Mouse (Mus musculus): ENCODE results near the gene Wscd2. TPM values are rescaled to one million over a fixed set of nuclear protein-coding genes. Genes with fewer than 3 reads are reported as not detected.

Gene Wscd2
- polyA plus RNA-seq, 1 experiment, result 13.5 TPM

DNA sequence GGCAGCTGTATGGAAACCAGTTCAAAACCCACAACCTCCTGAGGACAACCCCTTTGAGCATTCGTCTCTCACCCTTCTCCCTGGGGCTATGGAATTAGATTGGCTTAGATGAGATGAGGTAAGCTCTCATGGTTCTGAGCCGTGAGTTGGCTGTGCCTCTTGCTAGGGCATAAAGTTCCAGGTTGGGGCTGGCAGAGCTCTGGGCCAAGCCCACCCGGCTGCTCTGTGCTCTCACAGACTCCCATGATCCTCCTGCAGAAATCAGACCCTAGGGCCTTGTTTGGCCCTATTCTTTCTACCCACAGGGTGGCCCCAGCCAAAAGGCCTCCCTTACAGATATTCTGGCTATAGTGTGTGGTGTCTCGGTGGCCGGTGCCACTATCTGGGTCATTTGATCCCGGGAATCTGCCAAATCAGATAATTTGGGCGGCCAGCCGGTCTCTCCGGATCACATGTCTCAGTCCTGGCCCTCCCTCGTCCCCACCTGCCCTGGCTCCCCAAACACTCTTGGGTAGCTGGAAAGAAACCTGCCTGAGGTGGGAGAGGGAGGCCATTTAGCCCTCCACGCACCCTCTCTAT lies 4.5 kb upstream of the Wscd2 start:
- no peak for DNase-seq (ENCODE audit: low read depth)
- TF ChIP-seq CTCF (IDR thresholded peaks at IDR 0.05; ENCODE audit: borderline replicate concordance, extremely low read depth, insufficient read depth, insufficient read length), result no peak
- TF ChIP-seq POLR2A (IDR thresholded peaks at IDR 0.05; ENCODE audit: borderline replicate concordance, extremely low read depth, insufficient read depth, insufficient read length, poor library complexity, severe bottlenecking), result no peak

DNA sequence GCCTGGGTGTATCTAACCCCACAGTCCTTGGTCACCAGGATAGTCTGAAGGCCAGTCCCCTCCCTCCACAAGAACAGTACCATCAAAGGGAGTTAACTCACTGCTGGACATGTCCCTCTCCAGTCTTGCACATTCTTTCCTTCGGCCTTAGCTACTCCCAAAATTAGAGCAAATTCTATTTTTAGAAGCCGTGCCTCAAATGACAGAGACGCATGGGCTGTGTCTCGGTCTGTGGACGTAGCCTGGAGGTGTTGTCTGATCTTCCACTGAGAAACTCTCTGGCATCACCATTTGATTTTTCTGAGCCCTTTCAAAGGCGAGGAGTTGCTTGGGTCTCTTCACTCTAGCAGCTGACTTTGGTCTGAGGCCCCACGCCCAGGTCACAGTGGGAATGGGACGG lies 2.3 kb upstream of the Wscd2 start:
- no peak for DNase-seq (ENCODE audit: low read depth)
- TF ChIP-seq POLR2A (IDR thresholded peaks at IDR 0.05; ENCODE audit: borderline replicate concordance, extremely low read depth, insufficient read depth, insufficient read length, poor library complexity, severe bottlenecking) (no peak), CTCF (IDR thresholded peaks at IDR 0.05; ENCODE audit: borderline replicate concordance, extremely low read depth, insufficient read depth, insufficient read length) (no peak)

DNA sequence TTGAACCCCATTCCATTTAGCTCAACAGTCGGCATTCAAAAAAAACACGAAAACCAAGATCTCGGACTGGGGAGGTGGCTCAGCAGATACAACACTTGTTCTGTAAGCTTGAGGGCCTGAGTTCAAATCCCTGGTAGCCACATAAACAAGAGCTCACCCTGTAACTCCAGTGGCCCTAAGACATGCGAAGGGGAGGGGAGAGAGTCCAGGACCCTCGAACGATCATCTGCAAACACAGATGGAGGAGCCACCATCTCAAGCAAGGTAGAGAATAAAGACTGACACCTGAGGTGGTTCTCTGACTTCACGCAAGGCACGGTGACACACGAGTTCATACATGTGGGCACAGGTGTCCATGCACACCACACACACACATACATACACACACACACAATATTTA lies 516 bp upstream of the Wscd2 start:
- no peak for DNase-seq (ENCODE audit: low read depth)
- no peak for TF ChIP-seq POLR2A (IDR thresholded peaks at IDR 0.05; ENCODE audit: borderline replicate concordance, extremely low read depth, insufficient read depth, insufficient read length, poor library complexity, severe bottlenecking)
- TF ChIP-seq CTCF (IDR thresholded peaks at IDR 0.05; ENCODE audit: borderline replicate concordance, extremely low read depth, insufficient read depth, insufficient read length), result no peak

DNA sequence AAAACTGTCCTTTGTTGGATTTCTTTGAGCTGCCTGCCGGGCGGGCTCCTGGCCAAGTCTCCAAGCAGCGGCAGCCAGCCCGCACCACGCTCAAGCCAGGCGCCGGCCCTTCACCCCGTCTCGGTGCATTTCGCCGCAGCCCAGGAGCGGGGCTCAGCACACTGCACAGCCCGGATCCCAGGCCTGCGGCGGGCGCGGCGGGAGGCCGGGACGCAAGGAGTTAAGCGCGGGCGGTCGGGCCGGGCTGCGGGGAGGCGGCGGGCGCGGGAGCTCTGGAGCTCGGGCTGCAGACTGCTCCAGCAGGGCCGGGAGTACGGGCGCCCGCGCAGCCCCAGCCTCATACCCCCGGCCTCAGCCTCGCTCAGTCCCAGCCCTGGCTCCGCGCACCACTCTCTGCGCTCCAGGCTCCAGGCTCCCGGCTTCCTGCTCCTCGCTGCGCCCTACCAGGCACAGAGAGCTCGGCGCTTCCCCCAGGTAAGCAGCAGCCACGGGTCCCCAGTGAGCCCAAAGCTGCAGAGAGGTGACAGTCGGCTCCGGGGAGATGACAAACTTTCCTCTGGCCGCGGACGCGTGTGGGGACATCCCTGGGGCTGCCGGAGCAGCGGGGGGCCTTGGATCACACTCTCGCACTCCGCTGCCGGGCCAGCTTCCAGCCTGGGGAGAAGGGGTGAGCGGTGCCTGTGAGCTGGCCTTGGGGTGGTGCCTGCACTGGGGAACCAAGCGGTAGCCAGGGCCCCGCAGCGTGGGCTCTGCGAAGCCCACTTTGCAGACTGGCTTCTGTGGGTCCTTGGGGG lies 531 bp downstream of the Wscd2 start:
- TF ChIP-seq CTCF (IDR thresholded peaks at IDR 0.05; ENCODE audit: borderline replicate concordance, extremely low read depth, insufficient read depth, insufficient read length), result no peak
- TF ChIP-seq POLR2A (IDR thresholded peaks at IDR 0.05; ENCODE audit: borderline replicate concordance, extremely low read depth, insufficient read depth, insufficient read length, poor library complexity, severe bottlenecking), result peak; percentile 22; the same call in 1 of the 2 replicates

DNA sequence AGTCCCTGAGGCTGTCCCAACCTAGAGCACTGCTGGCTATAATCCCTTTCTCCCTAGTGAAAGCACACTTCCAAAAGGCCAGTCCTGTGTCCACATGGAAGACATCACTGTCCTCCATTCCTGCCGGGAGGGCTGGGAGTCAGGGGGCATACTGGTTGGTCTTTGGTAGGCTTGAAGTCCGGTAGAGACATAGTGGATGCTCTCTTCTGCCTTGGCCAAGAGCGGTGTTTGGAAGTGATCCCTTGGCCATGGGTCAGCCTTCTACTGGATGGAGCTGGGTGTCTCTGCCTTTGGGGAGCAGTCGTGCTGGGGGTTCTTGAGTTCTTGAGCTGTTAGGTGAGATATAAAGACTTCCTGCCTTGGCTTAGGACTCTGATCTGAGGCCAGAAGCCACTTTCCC lies 1.4 kb downstream of the Wscd2 start:
- DNase-seq (ENCODE audit: low read depth), result no peak
- no peak for TF ChIP-seq CTCF (IDR thresholded peaks at IDR 0.05; ENCODE audit: borderline replicate concordance, extremely low read depth, insufficient read depth, insufficient read length)
- TF ChIP-seq POLR2A (IDR thresholded peaks at IDR 0.05; ENCODE audit: borderline replicate concordance, extremely low read depth, insufficient read depth, insufficient read length, poor library complexity, severe bottlenecking), result no peak

More for the DNA sequence above, 531 bp downstream of the Wscd2 start:
- DNase-seq (ENCODE audit: low read depth), result peak; percentile 87

DNA sequence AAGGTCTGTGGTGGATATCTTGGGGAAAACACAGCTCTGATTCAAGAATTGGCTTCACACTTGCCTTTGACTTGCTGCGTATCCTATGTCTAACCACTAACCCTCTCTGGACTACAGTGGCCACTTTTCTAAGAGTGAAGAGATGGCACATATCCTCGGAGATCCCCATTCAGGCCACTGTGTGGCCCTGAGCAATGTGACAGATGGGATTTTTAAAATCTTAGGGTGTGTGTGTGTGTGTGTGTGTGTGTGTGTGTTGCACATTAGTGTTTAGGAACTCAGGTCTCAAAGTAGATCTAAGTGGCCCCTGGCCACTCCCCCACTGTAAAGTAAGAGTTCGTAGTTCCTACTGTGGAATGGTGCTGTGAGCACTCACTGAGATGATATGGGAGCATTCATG lies 1.9 kb downstream of the Wscd2 start:
- no peak for DNase-seq (ENCODE audit: low read depth)
- TF ChIP-seq CTCF (IDR thresholded peaks at IDR 0.05; ENCODE audit: borderline replicate concordance, extremely low read depth, insufficient read depth, insufficient read length) (no peak), POLR2A (IDR thresholded peaks at IDR 0.05; ENCODE audit: borderline replicate concordance, extremely low read depth, insufficient read depth, insufficient read length, poor library complexity, severe bottlenecking) (no peak)

DNA sequence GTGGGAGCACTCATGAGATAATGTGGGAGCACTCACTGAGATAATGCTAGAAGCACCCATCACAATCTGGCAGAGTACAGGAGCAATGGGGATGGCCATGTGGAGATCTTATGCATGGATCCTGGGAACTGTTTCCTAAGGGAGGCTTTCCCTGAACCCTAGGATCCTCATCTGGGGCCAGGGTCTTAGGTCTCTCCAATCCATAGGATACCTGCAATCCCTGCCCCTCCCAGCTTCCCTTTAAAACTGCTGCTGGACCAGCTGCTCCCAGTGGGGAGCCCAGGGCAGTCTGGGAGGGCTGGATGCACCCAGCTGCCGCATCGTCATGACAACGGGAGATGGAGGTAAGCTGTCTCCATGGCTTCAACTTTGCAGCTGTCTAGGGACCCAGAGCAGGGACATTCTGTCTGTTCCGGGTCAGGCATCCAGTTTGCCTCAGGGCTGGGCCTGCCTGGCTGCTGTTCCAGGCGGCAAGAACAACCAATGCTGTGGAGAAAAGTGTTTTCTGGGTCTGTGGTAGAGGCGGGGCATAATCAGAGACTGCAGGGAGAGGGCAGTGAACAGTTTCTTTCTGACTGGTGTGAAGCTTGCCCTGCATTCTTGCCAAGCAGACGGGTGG lies 2.4 kb downstream of the Wscd2 start:
- peak; percentile 75 for DNase-seq (ENCODE audit: low read depth)
- TF ChIP-seq POLR2A (IDR thresholded peaks at IDR 0.05; ENCODE audit: borderline replicate concordance, extremely low read depth, insufficient read depth, insufficient read length, poor library complexity, severe bottlenecking) (no peak), CTCF (IDR thresholded peaks at IDR 0.05; ENCODE audit: borderline replicate concordance, extremely low read depth, insufficient read depth, insufficient read length) (no peak)

DNA sequence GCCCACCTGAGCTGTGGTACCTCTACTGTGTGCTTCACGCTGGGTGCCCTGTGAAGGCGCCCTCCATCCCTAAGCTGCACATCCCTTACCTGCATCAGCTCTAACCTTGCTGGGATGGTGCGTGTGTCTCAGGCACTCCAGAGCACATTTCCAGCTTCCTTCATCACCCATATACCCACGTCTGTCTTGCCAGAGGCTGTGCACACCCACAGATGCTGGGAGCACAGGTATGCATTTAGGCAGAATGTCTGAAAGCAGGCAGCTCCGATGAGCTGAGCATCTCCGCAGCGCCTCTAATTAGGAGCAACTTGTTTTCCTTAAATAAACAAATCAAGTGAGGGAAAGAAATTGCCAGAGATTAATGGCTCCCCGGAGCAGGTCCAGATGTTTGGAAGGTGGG lies 3.9 kb downstream of the Wscd2 start:
- no peak for TF ChIP-seq POLR2A (IDR thresholded peaks at IDR 0.05; ENCODE audit: borderline replicate concordance, extremely low read depth, insufficient read depth, insufficient read length, poor library complexity, severe bottlenecking)
- TF ChIP-seq CTCF (IDR thresholded peaks at IDR 0.05; ENCODE audit: borderline replicate concordance, extremely low read depth, insufficient read depth, insufficient read length), result no peak

DNA sequence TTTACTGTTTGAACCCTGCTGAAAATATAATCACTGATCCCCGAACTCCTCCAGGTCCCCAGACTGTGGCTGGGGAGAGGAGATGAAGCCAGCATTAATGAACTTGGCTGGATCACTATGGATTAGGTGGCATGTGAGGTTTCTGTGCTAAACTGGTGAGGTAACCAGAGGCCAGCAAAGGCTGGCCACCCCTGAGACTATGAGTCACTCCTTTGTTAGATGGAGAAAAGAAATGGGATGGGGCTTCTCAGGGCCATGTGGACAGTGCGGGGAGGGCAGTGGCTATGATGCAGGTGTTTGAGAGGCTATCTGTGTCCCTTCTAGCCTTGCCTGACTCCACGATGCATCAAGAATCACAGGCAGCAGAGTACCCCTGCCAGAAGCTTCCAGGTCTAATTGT lies 6.8 kb downstream of the Wscd2 start:
- TF ChIP-seq POLR2A (IDR thresholded peaks at IDR 0.05; ENCODE audit: borderline replicate concordance, extremely low read depth, insufficient read depth, insufficient read length, poor library complexity, severe bottlenecking) (no peak), CTCF (IDR thresholded peaks at IDR 0.05; ENCODE audit: borderline replicate concordance, extremely low read depth, insufficient read depth, insufficient read length) (no peak)
- DNase-seq (ENCODE audit: low read depth), result no peak

More for the DNA sequence above, 3.9 kb downstream of the Wscd2 start:
- no peak for DNase-seq (ENCODE audit: low read depth)

DNA sequence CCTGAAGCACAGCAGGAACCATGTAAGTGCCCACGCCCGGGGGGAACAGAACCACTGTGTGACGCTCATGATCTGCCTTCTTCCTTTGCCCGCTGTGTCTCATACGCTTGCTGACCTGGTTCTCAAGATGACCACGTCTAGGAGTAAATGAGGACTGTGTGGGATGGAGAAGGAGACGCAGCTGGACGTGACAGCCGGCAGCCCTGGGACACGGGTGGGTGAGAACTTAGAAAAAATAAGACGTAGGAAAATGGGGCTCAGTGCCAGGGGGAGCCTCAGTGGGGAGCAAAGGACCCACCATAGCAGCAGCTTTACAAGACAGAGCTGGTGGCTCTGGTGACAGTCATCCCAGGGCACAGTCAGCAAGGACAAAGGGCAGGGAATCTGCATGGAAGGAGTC lies 9.3 kb downstream of the Wscd2 start:
- no peak for DNase-seq (ENCODE audit: low read depth)
- no peak for TF ChIP-seq POLR2A (IDR thresholded peaks at IDR 0.05; ENCODE audit: borderline replicate concordance, extremely low read depth, insufficient read depth, insufficient read length, poor library complexity, severe bottlenecking)
- TF ChIP-seq CTCF (IDR thresholded peaks at IDR 0.05; ENCODE audit: borderline replicate concordance, extremely low read depth, insufficient read depth, insufficient read length), result no peak

DNA sequence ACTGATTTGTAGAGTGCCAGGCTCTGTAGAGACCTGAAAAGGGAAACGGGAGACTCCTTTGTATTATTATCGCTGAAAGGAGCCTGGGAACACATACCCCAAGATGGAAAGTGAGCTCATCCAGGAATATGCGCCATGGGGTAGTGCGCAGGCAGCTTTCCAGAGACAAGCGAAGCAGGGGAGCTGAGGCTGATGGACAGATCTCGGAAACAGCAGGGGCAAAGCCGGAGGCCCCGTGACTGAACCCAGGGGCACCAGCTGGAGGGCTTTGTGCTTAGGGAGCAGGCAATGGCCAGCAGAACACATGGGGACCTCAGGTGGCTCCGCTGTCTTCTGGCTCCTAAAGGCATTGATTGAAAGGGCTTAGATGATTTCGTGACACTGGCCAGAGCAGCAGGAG lies 13.1 kb downstream of the Wscd2 start:
- DNase-seq (ENCODE audit: low read depth), result peak; percentile 83
- TF ChIP-seq POLR2A (IDR thresholded peaks at IDR 0.05; ENCODE audit: borderline replicate concordance, extremely low read depth, insufficient read depth, insufficient read length, poor library complexity, severe bottlenecking) (no peak), CTCF (IDR thresholded peaks at IDR 0.05; ENCODE audit: borderline replicate concordance, extremely low read depth, insufficient read depth, insufficient read length) (no peak)
